Mouse (Mus musculus): ENCODE measurements around the gene Tnnt1.

DNA sequence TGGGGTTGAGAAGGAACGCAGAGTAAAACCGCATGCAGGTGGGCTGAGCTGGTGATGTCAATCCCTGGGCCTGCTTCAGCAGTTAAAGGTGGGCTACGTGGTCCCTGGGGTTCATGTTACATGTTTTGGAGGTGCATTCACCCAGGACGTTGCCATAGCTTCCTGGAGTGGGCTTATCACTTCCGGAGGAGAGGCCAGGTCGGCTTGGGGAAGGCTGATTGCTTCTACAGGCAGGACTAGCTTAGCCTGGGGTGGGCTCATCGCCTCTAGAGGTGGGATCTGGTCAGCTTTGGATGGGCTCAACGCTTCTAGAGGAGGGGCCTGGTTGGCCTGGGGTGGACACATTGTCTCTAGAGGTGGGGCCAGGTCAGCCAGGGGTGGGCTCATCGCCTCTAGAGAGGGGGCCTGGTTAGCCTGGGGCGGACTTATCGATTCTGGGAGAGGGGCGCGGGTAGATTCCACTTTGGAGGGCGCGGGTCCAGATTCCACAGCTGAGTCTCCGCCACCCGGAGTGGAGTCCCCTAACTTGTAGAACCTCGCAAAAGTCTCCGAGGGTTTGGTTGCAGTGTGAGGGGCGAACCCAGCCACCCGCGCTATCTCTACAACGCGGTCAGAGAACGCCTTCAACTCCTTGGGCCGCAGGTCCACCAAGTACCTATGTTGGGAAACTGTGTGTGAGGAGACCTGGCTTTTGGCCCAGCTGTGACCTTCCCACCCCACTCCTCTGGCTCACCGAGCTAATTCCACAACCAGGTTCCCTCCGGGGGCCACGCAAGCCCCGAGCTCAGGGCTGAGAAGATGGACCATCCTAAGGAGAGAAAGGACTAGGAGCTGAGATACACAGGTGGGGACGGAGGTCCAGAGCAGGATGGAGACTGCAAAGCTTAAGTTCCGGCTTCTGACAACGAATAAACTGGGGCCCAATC lies 7.3 kb upstream of the Tnnt1 start:
- no peak for TF ChIP-seq CTCF (IDR thresholded peaks at IDR 0.05; ENCODE audit: low read depth)
- no peak for TF ChIP-seq EP300 (IDR thresholded peaks at IDR 0.05; ENCODE audit: low read depth)

Data from liver, embryonic 14.5 days (tissue).